Mouse (Mus musculus) fat pad, adult 2 months (tissue): ENCODE data around the gene Gm6020.
"Not testable (repeated sequence)": the region's sequence is repeated elsewhere in the genome, so short reads cannot be mapped to it uniquely, and the experiment has no call there.

Experiments used
- DNase-seq: peaks from one replicate; pipeline ENCODE4 v3.0.0-alpha.2; 2011; ENCODE audit warnings: low read depth, low spot score; ENCODE audit errors: extremely low read depth

Gene Gm6020

DNA sequence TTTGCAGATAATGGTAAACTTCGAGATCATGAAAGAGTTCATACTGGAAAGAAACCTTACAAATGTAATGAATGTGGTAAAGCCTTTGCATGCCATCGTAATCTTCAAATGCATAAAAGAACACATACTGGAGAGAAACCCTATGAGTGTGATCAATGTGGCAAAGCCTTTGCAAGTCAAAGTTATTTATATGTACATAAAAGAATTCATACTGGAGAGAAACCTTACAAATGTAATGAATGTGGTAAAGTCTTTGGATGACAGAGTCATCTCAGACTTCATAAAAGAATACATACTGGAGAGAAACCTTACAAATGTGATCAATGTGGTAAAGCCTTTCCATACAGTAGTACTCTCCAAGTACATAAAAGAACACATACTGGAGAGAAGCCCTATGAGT, at the start of gene Gm6020:
Gene Gm6020, plus strand, starts transcription at position 301 of the 400 bp plus-strand sequence.
- not testable (repeated sequence) for DNase-seq

DNA sequence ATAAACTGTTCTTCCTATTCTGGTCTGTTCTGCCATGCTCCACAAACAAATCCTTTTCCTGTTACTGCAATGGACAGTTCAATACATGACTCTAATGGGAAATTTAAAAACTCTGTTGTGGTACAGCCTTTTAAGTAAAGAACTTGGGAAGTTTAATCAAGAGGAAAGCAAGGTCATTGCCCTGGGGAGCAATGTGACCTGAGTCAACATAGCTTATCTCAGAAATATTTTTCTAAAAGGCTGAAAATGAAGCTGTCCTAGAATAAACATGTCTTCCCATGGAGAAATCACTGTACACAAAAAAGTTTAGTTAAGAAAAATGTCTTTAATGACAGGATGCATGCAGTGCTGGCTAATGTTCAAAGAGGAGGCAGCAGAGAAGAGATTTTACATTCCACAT, 45.0 kb upstream of the Gm6020 start:
- no peak for DNase-seq

DNA sequence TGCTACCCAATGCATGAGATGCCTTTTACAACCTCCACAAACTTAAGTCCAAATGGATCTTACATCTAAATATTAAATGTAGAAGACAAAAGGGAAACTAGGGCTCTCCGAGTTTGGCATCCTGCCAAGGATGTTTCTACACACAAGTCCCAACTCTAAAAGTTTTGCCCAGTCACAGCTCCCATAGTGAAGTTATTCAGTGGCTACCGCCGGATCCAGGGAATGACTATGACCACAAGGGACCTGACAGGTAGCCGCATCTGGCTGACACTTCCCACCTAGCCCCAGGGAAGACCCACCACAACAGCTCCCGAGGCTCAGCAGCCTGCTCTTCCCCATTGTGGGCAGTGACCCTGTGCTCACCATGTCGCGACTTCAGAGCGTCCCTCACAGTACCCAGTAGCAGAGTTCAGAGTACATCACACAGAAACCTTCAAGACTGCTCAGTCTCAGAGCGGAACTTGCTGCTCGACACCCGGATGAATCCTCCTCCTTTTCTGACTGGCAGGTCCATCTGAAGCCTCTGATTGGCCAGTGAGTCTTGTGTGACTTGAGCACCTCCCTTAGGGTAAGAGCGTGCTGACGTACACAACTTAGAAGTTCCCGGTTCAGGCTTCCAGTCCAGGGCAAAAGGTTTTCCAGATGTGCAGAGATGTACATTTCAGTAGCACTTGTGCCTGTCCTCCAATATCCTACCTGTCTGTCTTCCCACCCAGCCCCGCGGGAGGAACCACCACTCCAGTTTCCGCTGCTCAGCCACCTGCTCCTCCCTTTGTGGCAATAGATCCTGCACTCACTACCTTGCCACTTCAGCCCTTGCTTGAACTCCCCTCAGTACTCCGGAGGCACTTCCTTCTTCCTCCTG, 43.1 kb upstream of the Gm6020 start, which contains the start of gene Zfp950:
Gene Zfp950, minus strand, starts transcription at position 499 of the 865 bp plus-strand sequence.
- DNase-seq: peak; percentile 54

DNA sequence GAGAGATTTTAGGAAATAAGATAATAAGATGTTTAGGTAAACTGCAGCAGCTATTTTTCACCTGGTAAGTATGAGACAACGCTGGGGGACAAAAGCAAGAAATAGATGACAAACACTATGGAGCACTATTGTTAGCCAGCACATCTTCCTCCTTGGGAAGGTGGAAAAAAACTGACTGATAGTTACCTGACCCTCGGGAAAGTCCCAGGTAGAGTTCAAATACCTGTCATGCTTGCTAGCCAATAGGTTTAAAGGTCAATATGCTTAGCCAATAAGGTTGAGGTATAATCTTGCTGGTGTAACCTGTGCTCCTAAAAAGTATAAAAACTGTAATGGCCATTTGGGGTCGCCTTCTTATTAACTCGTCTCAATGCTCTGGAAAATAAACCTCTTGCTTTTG, 42.4 kb upstream of the Gm6020 start:
- DNase-seq: no peak

DNA sequence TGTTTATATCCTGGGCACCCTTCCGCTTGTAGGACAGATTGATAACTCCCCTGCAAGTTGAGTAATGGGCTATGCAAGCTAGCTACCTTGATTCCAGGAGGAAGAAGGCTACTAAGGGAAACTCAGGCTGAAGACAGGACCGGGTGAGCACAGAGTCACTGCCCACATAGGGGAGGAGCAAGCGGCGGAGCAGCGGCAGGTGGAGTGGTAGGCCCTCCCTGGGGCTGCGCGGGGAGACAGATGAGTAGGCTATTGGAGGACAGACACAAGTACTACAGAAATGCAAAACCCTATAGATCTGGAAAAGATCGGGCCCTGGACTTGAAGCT, 32.4 kb upstream of the Gm6020 start:
- no peak for DNase-seq

DNA sequence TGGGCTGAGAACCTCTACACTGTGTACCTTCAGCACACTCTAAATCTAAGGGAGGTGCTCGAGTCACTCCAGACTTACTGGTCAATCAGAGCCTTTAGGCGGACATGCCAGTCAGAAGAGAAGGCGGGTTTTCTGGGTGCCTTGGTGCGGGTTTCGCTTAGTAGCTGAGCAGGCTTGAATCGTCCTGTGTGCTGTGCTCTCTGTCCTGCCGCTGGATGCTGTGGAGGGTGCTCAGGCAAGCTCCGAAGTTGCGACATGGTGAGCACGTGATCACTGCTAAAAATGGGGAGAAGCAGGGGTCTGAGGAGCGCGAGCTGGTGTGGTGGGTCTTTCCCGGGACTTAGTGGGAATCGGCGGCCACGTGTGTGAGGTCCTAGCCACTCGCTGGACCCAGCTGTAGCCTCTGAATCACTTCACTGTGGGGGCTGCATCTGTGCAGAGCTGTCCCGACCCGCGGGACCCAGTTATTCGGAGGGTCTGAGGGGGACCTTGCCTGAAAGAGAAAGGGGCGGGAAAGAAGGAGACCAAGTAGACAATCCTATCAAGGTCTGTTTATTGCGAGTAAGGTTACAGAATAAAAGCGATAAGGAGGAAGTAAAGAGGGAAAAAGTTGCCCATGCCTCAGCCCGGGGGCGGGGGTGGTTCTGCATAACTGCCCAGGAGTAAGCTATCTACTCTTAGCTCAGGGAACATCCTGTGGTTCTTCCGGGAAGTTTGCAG, 31.8 kb upstream of the Gm6020 start:
- no peak for DNase-seq

DNA sequence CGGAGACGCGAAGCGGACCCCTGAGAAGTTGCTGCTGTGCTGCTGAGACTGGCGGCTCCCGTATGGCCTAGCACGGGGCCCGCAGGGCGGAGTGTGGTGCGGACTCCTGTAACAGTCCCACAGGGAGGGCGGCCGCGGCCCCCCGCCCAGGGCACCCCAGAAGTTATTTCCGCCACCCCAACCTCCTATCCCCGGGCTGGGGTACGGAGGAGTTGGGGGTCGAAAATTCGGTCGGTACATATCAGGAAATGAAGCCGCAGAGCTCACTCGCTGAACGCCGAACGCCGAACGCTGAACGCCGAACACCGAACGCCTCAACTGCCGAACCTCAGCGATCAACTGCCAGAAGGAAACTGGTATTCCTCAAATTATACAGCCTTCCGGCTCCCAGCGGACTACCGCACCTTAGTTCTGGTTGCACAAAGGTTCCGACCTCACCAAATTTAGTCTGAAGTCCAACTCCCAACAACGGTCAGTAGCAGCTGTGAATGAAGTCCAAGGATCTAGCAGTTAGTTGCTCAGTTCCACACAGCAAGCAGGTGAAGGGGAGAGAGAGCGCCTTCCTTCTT, 7.8 kb upstream of the Gm6020 start, which contains the start of gene Gm7102:
Gene Gm7102, minus strand, starts transcription at position 554 of the 569 bp plus-strand sequence.
- DNase-seq: no peak

DNA sequence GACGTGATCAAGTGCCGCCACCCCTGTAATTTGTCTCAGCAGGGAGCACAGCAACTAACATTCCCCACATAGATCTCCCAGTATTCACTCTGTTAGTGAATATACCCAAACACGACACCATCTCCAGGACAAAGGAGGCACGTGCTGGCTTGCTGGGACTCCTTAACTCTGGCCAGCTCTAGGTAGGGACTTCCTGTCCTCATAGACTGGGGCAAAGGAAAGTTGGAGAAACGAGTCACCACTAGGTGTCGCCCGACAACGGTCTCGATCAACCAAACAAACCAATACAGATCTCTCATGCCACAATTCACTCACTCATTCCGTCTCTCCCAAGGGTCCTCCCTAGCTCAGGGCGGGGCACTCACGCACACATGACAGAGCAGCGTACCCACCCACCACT, 15.6 kb downstream of the Gm6020 start:
- peak; percentile 2 for DNase-seq

DNA sequence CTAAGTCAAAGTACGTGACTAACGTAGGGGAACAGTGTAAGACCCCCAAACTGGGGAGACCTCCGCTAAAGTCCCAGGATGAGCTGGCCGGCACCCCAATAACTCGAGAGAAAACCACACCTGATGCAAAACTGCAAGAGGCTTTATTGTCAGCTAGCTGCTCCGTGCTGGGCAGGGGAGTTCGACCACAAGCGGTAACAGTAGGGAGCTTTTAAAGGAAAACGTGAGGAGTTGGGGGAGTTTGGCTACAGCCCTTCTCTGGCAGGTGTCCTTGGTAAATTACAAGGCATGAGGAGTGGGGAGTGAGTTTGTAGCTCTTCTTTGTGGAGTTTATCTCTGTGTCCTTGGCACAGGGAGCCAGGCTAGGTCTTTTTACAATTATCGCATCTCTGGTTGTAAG, 16.1 kb downstream of the Gm6020 start:
- no peak for DNase-seq

DNA sequence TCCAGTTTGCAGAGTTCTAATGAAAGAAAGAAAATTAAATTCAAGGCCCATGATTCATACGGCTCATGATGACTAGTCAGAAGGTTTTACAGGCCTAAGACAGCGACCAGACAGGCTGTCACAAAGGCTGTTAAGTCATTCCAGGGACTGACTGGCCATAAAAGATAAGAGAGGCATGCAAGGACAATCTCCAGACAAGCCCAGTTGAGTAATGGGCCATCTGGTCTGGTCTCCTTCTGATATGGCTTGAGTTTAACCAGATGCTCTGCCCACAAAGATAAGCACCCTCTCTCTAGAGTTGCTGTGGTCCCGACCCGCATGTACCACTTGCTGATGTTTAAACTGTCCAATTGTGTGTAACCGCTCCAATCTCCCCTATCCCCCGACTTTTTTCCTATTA, 23.8 kb downstream of the Gm6020 start:
- not testable (repeated sequence) for DNase-seq

DNA sequence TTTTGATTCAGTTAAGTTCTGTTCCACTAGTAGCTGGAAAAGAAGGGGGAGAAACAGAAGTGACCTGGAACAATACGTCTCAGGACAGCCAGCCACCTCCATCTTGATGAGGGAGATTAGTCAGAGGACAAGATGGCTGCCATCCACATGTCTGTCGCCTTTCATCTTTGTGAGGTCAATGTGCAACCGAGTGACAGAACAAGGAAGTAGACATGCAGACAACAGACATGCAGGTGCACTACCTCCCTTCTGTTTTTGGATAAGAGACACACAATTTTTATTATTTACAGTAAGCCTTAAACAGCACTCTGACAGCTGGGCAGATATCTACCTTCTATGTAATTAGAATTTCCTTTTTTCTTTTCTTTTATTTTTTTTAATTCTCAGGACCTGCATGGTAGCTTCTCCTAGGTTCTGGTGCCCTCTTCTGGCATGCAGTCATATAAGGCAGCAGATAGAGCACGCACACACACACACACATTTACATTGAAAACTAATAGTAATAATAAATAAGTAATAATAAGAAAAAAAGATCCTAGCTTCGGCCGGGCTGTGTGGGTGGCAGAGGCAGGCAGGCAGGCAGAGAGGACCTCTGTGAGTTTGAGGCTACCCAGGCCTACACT, 40.1 kb downstream of the Gm6020 start:
- no peak for DNase-seq

DNA sequence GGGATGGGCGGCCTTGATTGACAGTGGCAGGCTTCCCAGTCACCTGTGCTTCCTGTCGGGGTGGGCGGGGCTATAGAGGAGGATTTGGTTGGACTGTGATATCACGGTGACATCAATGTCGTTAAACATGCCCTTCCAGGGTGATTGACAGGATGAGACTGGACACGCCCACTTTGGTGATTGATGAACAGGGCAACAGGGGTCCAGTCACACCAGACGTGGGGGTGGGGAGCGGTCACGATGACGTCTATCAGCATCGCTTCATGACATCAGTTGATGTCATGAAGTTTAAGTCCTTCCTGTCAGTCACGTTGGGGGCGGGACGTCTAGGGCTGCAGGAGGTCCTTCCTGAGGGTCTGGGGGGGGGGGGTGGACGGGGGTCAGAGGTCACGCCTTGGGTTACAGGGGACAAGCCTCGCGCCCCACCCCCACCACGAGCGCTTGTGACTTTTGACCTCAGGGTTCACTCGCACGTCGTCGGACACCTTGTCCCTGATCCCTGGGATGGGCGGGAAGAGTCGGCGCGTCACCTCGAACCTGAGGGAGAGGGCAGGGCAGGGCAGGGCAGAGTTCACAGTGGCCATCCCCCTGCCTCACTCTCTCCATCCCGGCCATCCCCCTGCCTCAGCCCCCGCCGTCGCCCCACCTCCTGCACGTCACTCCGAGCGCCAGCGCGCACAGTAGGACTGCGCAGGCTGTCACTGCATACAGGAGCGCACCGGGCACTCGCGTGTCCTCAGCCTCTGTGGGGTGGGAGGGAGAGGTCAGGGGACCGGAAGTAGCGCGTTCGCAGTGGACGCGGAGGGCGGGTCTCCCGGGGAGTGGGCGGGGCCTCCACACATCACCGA, 41.2 kb downstream of the Gm6020 start:
- DNase-seq: no peak

DNA sequence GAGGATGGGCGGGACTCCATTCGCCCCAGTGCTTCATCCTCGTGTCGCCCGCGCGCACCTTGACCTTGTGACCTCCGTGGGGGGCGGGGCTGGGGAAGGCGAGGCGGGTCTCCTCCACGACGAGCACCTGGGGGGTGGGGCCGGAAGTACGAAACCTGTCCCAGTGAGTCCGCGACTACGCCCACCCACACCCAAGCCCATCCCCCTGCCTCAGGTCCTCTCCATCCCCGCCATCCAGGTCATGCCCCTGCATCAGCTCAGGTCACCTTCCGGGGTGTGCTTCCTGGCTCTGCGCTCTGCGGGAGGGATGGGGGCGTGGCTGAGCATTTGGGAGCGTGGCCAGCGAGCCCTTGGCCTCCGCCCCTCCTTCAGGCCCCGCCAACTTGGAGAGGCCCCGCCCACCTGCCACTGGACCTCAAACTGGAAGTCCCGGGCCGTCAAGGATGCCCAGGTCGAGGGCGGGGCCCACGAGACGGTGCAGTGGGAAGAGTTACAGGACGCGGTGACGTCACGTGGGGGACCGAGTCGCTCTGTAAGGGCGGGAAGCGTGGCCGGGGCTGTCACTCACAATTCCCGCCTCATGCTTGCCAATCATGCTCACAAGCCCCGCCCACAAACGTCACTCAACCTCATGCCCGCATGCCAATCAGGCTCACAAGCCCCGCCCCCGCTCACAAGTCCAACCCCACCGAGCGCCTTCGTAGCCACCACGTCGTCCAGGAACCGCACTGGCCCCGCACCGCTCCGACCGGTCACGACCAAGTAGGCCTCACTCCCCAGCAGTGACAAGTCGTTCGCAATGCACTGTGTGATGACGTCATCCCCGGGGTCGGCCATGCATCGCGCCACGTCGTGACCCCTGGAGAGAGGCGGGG, 42.1 kb downstream of the Gm6020 start:
- no peak for DNase-seq

DNA sequence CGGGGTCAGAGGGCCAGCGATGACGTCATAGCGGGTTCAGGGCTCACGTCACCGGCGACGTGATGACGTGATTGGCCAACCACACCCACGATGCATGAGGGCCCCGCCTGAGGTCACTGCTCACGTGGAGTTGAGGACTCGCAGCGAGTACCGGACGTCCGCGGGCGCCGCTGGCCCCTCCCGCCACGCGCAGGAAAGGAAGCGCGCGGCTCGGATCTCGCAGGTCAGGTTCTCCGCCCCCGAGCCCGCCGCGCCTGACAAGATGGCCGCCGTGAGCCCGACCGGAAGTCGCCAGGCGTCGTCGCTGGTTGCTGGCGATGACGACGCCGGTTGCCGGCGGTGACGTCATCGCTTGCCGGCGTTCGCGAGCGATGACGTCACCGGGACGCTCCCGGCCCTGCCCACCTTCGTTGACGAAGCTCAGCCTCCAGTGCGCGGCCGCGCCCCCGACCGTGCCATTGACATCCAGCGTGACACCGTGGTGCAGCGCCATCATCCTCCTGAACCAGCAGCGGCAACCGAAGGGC, 42.8 kb downstream of the Gm6020 start:
- no peak for DNase-seq

DNA sequence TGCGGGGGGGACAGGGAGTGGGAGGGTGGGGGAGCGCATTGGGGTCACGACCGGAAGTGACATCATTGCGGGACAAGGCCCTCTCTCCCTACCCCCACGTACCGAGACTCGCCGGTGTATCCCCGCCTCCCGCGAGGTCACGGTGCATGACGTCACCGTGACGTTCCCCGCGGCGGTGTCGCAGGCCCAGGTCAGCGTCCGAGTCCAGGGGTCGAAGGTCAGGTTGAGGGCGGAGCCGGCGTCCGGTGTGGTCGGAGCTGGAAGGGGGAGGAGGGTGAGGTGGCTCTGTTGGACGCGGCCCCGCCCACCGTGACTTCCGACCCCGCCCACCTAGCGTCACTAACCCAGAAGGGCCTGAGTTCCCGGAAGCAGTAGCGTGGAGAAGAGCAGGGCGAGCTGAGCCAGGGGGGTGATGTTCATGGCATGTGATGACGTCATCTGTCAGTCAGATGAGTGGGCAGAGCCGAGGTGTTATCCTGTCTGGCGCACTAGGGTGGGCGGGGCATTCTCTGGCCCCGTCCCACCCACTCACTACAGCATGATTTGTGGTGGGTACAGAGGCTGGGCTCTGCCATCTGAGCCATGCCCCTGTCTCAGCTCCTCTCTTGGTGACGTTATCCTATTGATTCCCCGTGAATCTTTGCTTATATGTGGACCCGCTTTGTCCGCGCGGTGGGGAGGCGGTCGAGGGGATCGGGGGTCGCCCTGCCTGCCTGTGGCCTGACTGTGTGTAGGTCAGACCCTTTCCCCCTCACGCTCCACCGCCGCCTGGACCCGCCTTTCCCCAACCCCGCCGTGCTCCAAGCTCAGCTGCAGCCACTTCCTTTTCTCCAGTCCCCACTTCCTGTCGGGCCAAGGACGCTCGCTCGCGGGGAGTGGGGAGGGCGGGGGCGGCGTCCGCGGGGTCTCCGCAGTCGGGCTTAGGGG, 43.5 kb downstream of the Gm6020 start:
- no peak for DNase-seq

DNA sequence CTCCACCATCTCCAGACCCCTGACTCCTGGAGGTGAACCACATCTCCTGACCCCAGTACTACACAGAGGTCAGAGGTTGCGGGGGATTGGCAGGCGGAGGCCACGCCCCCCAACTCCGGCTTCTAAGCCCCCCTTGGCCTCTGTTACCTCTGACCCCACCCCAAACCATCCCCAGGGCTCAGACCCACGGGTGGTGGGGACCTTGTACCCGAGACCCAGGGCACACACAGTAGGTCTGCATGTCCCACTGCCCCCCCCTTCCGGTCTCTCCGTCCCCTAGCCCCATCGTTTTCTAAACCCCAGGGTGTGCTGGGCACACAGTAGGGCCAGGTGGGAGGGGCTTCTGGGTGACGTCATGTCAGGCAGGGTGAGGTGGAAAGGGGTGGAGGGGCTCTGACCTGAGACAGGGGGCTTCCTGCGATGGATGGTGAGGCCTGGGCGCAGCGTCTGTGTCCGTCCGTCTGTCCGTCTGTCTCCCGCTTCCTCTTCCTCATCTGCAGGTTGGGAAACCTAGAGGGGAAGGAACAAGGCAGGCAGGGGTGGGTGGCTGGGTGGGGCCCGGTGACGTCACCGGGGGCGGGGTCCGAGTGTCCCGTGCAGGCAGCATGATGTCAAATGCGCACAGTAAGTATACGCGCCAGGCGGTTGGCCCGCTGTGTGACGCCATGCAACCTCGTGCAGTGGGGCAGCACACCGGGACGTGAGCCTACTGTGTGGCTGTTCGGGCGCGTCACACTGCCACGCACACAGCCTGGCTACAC, 44.4 kb downstream of the Gm6020 start, which contains the start of gene Csf2ra:
Gene Csf2ra, minus strand, starts transcription at position 489 of the 761 bp plus-strand sequence.
- no peak for DNase-seq
